Mouse (Mus musculus) C2C12 (cell line): ENCODE data around the gene Capn8.

Experiments used
- CEBPB ChIP-seq: IDR thresholded peaks from one replicate; pipeline ENCODE4 v1.6.1; 2011; ENCODE audit warnings: low read depth, mild to moderate bottlenecking, control low read depth, moderate library complexity
- CTCF ChIP-seq: IDR thresholded peaks from one replicate; pipeline ENCODE4 v1.5.1; 2011; ENCODE audit not compliant: control insufficient read depth, insufficient read depth, insufficient read length
- FOSL1 ChIP-seq: IDR thresholded peaks from one replicate; pipeline ENCODE4 v1.8.0; 2011; ENCODE audit warnings: mild to moderate bottlenecking, low read length; ENCODE audit not compliant: poor library complexity, insufficient read depth, severe bottlenecking

DNA sequence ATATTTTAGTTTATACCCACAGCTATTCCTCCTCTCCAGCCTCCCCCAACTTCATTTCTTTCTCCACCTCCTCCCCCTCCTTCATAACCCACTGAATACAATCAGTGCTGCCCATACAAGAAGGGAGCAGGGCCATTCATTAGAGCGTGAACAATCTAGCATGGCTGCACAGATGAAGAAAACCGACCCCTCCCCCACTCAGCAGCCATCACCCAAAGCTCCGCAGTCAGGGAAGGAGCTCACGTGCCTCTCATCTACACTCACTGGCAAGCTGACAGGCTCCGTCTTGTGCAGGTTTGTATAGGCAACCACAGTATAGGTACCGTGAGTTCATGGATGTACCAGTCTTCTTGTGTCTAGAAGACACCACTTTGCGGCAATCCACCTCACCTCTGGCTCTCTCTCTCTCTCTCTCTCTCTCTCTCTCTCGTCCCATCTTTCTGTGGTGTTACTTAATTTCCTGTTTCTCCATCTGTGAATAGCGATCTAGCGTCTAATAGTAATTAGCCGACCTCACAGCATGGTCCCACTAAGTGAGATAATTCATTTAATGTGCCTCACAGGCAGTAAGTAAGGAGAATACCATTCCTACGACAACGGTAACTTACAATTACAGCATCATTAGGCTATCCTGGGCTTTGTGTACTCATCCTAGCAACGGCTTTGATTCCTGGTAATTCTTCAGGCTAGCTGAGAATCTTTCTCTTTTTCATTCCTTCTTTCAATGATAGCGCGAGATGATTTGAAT lies 53.6 kb downstream of the Capn8 start:
- TF ChIP-seq CTCF, result no peak
- no peak for TF ChIP-seq FOSL1
- no peak for TF ChIP-seq CEBPB
